9 mouse cellular contexts compared by ENCODE assay signal in genomic region chr17:83862134-83862881, GRCm38 (mm10). TPM values are rescaled to one million over a fixed set of nuclear protein-coding genes. Genes with fewer than 3 reads are reported as not detected.
DNase-seq lines count a peak whose midpoint lies in the region; ATAC-seq and TF ChIP-seq lines count a peak whose summit lies in the region.
"Had no signal": no experiment of that assay in that cellular context is flagged by ENCODE, and none has a peak within 500 bp of the region (broad histone marks: within the 10 kb centered on the region; RNA-seq: fewer than 3 reads in every experiment).

No protein-coding gene starts in this region.

- no peak for TF ChIP-seq CTCF in forebrain, postnatal 0 days (IDR thresholded peaks at IDR 0.05; ENCODE audit: low read depth)

- peak; percentile 73 for ATAC-seq in forebrain, postnatal 0 days
- peak; percentile 85 for ATAC-seq in hindbrain, embryonic 12.5 days (ENCODE audit: low FRiP score)
- ATAC-seq in megakaryocyte-erythroid progenitor cell, adult 5-6 weeks (replicated peaks; ENCODE audit: low FRiP score, low TSS enrichment, poor library complexity, severe bottlenecking) = peak; percentile 67

- H3K9me3 ChIP-seq in forebrain, postnatal 0 days (ENCODE audit: low read length) = no peaks in the 10 kb centered on the region
- H3K9me3 ChIP-seq in hindbrain, embryonic 12.5 days (replicated peaks) = no peaks in the 10 kb centered on the region

- peak overlapping the region; percentile 65 for H3K4me3 ChIP-seq in forebrain, postnatal 0 days (ENCODE audit: low read depth, low read length)
- peak overlapping the region; percentile 72 for H3K4me3 ChIP-seq in hindbrain, embryonic 12.5 days

- H3K9ac ChIP-seq in forebrain, postnatal 0 days = peak overlapping the region; percentile 73
- H3K9ac ChIP-seq in hindbrain, embryonic 12.5 days = peak overlapping the region; percentile 71

- no peaks in the 10 kb centered on the region for H3K36me3 ChIP-seq in forebrain, postnatal 0 days (ENCODE audit: insufficient read depth)
- no peaks in the 10 kb centered on the region for H3K36me3 ChIP-seq in hindbrain, embryonic 12.5 days

- intact Hi-C loops in left cerebral cortex, postnatal 4 days (cut with DNase I) = no loop called here

- no peaks in the 10 kb centered on the region for H3K4me1 ChIP-seq in forebrain, postnatal 0 days (ENCODE audit: insufficient read depth)
- H3K4me1 ChIP-seq in hindbrain, embryonic 12.5 days = peaks cover 4% of the 10 kb centered on the region; the same call in 1 of the 2 replicates

- DNase-seq in NIH3T3 (ENCODE audit: low read depth) (peak; percentile 72), adipocyte (ENCODE audit: low spot score) (no peak)
- peak; percentile 58 for DNase-seq in c-Kit-positive CD71-positive TER-119-positive erythroid progenitor cells, embryonic 14.5 days (ENCODE audit: low spot score)
- peak; percentile 71 for DNase-seq in forebrain, postnatal 0 days
- DNase-seq in left cerebral cortex, postnatal 4 days = peak; percentile 60
- DNase-seq in right cerebral cortex, postnatal 4 days = peak; percentile 72

- no peaks in the 10 kb centered on the region for H3K27me3 ChIP-seq in forebrain, postnatal 0 days (ENCODE audit: insufficient read depth, low read length)
- peaks cover 5% of the 10 kb centered on the region; the same call in 1 of the 2 replicates for H3K27me3 ChIP-seq in hindbrain, embryonic 12.5 days

- H3K4me2 ChIP-seq in forebrain, postnatal 0 days (ENCODE audit: low read depth) = peak overlapping the region; percentile 61
- peak overlapping the region; percentile 74 for H3K4me2 ChIP-seq in hindbrain, embryonic 12.5 days (replicated peaks)

- peak overlapping the region; percentile 90 for H3K27ac ChIP-seq in forebrain, postnatal 0 days (ENCODE audit: low read depth, low read length)
- peak overlapping the region; percentile 86 for H3K27ac ChIP-seq in hindbrain, embryonic 12.5 days

- under 1% methylated on average over 27 of the region's 27 CpGs for WGBS in forebrain, postnatal 0 days
- 1% methylated on average over 24 of the region's 27 CpGs for WGBS in hindbrain, embryonic 12.5 days

RNA-seq across cellular contexts. Expression of gene Haao, which starts 14.5 kb away (rescaled TPM):
- total RNA-seq in forebrain, postnatal 0 days (2014; rRNA removed) = not detected in 2 replicates
- not detected in 2 replicates for polyA plus RNA-seq in forebrain, postnatal 0 days (2015; fragmentation: Nextera tagmentation; extraction: Ambion mirVana)
- polyA plus RNA-seq in hindbrain, embryonic 12.5 days (2016; fragmentation: Nextera tagmentation; extraction: Ambion mirVana) = 0.30 TPM in 1 of 2 replicates, not detected in the other
- under 1 TPM in 1 of 2 experiments, not detected in 1; 0.20 TPM for total RNA-seq in left cerebral cortex, postnatal 4 days (2021)
- 1.6 and 3.9 TPM in 2 replicates for total RNA-seq in megakaryocyte-erythroid progenitor cell, adult 5-6 weeks (2014; fragmentation: Nextera tagmentation)
- 3.2 and 3.9 TPM in 2 replicates for total RNA-seq in megakaryocyte-erythroid progenitor cell, adult 5-6 weeks (2017)
- total RNA-seq: left cerebral cortex, postnatal 10 days had no signal
